Mouse (Mus musculus) monocyte, adult 2 months (primary cell): ENCODE results near the gene Wnt9b.
"Not testable (repeated sequence)": the region's sequence is repeated elsewhere in the genome, so short reads cannot be mapped to it uniquely, and the experiment has no call there.

Experiments
- DNase-seq, 2 experiments: peaks; one replicate each; pipeline ENCODE4 v3.0.0; 2022; ENCODE audit warnings: low spot score in 2 of 2, low read depth in 1 of 2

Gene Wnt9b

DNA sequence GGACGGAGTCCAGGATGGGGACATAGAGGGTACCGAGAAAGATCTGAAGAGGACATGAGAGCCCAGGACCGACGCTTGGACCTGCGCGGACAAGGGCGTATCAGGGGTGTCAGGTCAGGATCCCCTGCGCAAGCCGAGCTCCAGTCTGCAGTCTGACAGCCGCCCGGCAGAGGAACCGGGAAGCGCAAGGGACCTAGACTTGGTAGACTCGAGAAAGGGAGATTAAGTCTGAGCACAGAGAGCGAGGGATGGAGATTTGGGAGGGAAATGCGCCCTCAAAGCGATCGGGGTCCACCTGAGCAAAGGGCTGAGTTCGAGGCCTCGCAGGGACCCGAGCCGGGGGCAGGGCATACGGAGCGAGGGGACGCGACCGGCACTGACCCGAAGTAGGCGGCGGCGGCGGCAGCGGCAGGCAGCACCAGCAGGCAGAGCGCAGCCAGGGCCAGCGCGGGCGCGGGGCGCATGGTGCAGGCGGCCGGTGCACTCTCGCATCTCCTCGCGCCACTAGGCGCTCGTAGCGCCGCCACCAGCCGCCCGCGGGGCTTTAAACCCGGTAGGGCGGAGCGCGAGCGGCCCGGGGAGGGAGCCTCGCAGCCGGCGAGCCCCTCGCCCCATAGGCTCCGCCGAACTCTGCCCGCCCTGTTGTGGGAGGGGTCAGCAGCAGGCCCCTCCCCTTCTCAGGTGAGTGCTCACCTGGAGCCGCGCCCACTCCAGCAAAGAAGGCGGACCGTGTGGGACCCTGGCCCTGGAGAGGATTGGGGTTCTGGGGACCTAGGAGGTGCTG lies at the start of gene Wnt9b:
Wnt9b (minus strand) TSS at position 516 of the 784 bp plus-strand sequence.
- DNase-seq = no peak

DNA sequence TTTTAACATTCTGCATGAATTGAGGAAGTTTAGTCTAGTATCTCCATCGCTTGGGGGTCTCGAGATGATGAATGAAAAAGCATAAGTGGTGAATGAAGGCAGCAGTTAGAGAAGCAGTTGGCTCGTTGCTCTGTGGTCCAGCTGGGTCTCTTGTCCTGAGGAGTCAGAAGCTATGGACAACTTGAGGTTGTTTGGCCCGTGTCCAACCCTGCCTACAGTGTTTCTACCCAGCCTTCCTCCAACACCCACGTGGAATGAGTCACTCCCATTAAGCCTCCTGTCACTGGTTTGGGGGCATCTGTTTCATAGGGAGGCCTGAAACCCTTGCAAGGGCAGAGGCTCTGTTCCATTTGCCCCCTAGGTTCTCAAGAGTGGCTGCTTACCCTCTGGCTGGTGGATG lies 40.3 kb upstream of the Wnt9b start:
- no peak for DNase-seq

DNA sequence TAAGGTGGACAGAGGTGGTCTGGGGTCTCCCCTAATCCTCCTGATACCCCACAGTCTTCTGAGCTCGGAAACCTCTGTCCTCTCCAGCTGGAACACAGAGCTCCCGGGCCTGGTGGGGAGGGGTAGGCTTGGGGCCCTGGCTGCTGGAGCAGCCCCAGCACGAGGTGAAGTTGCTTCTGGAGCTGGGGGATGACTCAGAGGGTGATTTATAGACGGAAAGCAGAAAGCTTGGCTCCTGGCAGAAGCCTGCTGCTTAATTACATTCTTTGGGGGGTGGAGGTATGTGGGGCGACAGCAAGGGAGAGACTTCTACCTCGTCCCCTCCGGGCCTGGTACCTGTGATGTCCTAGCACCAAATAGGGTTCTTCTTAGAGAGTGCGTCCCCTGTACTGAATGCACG lies 30.5 kb upstream of the Wnt9b start:
- no peak for DNase-seq

DNA sequence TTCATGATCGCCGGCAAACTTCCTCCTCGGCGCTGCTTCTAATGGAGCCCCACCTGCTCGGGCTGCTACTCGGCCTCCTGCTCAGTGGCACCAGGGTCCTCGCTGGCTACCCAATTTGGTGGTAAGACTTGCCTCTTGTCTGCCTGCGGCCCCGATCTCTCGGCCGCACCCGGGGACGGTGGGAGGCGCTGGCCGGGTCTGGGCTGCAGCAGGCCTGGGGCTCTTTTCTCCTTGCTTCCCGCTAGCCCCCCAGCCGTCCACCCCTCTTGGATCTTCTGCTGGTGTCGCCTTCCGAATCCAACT lies 24.6 kb upstream of the Wnt9b start:
- no peak for DNase-seq

DNA sequence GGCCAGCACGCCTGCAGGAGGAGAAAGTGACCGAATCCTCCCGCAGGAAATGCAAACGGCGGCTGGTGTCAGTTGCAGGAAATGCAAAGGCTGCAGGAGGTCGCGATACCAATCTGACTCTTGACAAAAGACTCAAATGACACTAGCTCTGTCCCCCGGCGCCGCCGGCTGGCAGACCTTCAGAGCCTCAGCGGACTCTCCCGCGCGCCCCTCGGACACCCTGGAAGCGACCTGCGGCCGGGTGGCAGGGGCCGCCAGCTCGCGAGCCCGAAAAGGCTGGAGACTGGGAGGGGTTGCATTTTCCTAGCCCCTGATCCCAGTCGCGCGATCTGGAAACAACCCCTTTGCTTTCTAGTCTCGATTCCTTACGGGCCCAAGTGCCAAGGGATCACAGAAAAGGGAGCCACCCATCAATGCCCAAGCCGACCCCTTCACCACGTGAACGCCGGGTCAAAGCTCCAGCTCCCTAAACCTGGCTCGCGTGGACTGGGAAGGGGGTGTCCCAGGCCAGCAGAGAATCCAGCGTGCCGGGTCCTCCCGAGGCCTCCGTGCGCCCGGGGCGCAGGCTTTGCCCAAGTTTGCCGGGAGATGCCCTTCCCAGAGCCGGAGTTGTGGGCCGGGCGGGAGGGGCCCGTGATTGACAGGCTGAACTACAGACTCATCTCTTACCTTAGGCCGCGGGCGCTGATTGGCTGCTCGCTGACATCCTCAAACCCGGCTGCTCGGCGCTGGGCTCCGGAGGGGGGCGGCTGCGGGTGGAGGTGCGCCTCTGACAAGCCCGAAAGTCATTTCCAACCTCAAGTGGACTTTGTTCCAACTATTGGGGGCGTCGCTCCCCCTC lies 24.0 kb upstream of the Wnt9b start, which contains the start of gene Wnt3:
Wnt3 (plus strand) TSS at position 764 of the 841 bp plus-strand sequence.
- no peak for DNase-seq

DNA sequence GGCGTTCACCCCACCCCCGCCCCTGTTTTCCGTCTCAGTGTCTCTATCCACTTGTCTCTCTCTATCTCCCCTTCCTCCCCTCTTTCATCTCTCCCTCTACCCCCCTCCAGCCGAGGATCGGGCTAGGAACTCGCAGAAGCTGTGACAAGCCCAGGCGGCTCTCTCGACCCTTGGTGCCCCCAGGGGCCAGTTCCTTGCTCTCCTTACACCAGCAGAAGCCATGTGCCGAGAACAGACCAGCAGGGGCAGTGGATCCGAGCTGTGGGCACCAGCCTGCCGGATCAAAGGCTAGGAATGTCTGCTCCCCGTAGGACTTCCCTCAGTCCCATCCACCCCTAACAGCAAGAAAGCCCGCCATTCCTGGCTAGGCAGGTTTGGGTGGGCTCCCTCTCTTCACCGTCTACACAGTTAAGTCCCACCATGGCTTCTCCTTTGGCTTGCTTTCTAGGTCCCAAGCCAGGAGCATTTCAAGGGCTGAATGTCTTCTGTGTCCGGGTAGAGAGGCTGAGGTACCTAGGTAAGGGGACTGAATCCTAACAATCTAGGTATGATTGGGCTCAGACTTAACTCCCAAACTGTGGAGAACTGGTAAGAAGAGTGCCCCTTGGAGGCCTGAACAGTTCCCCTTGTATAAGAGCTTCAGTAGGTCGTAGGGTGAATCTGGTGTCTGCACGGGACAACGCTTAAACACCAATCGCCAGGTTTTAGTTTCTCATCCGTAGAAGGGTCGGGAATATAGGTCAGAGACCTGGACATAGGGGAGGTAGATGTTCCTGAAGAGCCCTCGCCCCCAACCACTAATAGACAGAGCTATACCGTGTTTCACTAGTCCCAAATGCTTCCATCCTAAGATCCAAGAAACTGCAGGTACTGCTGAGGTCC lies 23.1 kb upstream of the Wnt9b start:
- no peak for DNase-seq

DNA sequence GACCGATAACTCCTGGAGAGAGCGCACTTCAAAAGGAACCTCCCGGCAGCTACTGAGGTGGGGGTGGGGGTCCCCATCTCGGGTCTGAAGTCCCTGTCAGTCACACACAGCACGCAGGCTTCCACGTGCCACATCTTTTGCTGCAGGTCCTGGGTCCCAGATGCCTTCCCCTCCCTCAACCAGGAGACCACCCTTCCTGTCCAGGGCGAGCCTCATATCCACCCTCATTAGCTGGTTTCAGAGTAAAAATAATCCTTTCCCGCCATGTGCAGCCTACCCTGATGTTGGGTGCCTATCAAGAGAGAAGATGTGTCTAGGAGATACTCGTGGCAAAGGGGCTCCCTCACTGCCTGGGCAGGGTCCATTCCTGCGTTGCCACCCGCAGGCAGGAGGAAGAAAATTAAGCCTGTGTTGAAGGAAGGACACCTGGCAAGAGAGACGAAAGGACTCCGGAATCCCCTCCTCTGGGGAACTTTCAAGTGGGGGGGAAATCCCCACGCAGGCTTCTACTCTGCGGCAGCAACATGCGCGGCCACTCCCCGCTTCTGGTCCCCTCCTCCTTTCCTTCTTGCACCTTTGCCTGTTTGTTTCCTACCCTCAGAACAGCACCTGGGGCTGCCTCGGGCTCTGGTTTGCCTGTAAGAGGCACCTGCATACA lies 21.7 kb upstream of the Wnt9b start:
- no peak for DNase-seq

DNA sequence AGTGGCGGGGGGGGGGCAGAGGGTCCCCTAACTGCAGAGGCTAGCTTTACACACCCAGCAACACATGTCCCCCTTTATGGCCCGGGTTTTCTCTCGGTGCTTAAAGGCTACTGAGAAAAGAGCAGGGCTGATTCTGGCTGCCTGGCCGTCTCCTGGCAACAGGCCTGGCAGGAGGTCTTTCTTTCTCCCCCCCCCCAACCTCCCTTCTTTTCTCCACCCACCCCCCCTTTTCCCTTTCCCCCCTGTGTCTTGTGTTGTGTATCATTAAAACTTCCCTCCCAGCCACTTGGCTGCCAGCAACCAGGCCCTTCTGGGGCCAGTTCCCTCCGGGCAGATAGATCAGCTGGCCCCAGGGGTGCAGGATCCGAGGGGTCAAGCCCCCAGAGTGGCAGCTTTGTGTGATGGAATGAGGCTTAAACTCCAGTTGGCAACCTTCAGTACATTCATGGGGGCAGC lies 16.0 kb upstream of the Wnt9b start:
- DNase-seq = no peak

DNA sequence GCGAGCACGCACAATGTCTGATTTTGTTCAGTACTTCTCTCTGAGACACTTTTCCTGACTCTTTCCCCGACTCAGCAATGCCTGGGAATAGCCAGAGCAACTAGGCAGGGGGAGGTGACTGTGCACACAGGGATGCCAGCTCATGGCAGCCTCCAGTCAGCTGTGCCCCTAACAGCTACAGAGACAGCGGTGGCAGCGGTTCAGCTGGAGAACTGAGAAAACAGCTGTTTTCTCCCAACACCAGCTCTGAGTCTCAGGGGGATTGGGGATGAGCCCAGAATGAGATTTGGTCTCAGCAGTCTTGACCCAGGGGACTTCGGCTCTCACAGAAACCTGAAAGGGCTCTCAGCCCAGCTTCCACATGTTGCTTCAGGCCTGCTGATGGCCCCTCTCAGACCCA lies 15.0 kb upstream of the Wnt9b start:
- DNase-seq = no peak

DNA sequence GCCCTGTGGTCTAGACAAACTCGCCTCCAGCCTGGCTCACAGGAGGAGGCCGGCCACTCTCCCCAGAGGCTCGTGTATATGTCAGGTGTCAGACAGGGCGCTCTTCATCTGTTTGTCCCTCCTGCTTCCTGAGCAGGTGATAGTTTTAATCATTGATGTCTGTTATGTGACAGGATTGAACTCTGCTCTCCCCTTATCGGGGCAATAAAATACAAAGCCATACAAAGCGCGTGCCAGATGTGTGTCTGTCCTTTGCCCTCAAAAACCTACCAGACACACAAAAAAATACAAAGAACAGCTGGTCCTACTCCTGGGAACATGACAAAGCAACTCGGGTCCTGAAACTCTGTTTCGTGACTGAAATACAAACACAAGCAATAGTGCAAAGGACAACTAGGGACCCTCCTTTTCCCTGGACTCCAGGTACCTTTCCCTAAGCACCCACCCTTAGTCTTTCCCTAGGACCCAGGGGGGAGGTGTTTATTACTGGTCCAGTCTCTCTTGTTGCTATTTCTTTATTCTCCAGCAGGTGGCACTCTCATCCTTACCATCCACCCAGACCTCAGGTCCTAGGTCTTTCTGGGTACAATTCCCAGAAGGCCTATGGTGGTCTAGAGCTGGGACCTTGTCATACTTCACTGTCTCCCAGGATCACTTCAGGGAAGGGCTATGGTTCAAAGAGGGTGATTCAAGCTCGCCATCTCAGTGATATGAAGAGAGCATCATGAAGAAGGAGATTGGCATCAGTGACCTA lies 14.0 kb upstream of the Wnt9b start:
- DNase-seq = no peak

DNA sequence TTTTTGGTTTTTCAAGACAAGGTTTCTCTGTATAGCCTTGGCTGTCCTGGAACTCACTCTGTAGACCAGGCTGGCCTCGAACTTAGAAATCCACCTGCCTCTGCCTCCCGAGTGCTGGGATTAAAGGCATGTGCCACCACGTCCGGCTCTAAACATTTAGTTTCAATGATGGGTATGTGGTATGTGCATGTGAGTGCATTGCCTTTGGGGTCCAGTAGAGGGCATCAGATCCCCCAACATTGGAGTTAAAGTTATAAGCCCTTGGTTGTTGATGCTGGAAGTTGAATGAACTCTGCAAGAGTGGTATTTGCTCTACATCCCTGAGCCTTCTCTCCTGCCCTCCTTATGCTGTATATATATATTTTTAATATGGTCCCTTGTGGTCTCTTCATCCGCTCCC lies 11.3 kb upstream of the Wnt9b start:
- not testable (repeated sequence) for DNase-seq

DNA sequence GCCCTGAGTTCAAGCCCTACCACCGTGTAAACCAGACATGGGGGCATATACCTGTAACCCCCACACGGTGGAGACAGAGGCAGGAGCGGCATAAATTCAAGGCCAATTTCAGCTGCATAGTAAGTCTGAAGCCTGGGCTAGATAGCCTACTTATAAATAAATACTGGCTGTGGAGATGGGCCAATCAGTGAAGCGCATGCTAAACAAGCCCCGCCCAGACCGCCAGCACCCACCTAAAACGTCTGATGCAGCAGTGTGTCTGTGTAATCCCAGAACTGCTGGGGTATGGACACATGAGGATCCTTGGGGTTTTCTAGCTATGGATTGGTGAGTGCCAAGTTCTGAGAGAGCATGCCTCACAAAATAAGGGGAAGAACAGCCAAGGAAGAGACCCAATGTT lies 10.5 kb upstream of the Wnt9b start:
- DNase-seq = no peak

DNA sequence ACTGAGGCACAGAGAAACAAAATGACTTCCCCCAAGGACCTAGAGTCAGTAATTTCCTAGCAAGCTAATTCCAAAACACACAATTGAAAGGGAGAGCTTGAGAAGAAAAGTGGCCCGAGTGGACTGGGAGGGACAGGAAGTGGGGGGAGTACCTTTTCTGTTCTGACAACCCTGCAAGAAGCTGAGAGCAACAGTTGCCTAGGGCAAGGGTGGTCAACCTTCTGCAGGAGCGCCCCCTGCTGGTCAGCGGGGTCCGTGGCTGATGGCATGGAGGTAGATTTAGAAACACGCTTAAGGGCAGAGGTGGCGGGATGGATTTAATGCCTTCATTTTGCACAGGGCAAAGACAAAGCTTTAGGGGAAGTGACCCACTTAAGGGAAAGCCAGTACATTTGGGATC lies 9.1 kb upstream of the Wnt9b start:
- DNase-seq = peak; percentile 12 to 18

DNA sequence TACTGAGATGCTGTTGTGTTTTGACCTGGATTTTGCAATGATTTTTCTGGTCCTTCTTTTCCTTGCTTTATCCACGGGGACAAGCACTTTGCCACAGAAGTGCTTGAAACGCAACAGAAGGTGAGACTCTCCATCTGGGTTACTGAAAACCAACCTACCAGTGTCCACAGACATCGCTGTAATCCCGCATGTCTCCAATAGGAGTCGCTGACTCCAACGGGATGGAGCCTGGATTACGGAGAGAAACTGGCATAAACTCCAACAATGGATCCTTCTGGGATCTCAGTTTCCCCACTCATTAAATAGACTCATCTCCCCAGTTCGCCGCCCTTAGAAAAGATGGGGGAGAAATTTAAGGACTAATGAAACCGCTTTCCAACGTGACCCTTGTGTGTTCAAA lies 8.4 kb upstream of the Wnt9b start:
- no peak for DNase-seq

DNA sequence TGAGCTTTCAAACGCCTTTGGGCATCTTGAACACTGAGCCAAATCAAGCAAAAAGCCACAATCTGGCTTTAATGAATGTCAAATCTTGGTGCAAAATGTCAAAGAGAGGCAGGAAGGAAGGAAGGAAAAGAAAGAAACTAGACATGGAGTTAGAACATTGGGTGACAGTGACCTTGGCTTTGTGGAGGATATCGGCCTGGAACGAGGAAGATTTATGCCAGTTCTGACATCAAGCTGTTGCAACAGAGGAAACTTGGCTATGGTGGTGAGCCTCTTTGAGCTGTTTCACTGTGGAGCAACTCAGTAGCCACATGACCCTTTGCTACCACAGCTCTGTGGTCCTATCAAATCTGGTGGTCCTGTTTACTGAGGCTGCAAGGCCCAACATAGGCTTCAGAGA lies 991 bp upstream of the Wnt9b start:
- DNase-seq = no peak

DNA sequence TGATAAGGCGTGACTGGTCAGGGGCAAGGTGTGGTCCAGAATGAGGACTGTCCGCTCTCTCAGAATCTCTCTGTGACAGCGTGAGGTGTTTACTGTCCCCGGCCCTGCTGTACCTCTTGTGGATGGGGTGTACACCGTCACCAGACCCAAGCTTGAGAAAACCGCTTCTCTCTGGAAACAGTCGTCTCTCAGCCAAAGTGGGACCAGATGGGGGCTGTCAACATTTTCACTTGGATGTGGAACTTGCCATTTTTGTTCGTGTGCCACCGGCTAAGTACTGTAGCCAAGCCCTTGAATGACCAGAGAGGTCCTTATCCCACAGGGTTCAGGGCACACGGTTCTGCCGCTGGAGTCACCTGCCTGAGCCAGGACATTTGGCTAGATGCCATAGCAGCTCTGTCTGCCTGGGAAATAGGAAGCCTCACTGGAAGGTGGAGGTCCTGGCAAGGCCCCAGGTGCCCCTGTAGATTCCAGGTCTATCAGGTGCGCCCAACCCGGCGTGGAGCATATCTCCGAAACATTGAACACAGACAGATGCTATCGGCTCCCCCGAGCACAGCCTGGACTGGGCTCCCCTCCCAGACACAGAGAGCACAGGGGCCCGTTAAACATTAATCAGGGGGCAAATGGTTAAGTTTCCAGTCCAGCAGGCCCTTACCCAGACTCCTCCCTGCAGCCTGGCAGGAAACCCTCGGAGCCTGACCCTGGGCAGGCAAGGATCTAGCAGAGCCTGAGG lies 14.4 kb downstream of the Wnt9b start:
- DNase-seq = no peak

DNA sequence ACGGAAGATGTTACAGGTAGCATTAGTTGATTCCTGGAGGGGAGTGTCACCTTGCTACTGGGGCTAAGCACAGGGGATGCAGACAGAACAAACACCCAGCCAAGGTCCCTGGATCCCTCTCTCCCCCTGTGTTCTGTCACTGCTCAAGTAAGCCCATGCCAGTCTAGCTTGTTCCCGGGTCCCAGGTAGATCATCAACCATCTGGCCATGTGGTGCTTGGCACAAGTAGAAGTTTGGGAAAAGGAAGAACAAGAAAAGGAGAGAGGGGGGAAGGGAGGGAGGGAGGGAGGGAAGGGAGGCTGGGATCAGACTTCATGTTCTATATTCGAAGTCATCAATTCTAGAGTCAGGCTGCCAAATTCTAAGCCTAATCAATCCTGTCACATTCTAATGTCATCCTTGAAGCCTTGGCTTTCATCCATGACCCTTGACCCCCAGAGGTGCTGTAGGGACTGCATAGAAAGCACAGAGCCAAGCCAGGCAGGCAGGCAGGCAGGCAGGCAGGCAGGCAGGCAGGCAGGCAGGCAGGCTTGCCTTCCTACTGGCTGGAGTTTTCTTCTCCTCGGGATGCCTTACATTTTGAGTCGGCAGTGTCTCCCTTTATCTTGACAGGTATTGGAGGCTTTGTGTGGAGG lies 15.1 kb downstream of the Wnt9b start:
- no peak for DNase-seq

DNA sequence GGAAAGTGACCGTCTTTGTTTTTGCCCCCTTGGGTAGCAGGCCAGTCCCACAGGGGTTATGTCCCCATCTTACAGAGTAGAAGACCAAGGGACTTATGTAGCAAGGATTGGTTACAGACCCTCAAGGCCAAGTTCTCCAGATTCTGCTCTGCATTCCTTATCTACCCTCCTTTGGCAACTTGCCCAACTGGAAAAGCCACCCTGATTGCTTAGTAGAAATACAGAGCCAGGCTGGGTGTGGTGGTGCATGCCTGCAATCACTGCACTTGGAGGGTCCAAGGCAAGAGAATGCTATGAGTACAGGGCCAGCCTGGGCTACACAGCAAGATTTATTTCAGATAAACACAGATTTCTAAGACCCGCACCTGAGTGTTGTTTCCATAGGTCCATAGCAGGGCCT lies 15.7 kb downstream of the Wnt9b start:
- no peak for DNase-seq

DNA sequence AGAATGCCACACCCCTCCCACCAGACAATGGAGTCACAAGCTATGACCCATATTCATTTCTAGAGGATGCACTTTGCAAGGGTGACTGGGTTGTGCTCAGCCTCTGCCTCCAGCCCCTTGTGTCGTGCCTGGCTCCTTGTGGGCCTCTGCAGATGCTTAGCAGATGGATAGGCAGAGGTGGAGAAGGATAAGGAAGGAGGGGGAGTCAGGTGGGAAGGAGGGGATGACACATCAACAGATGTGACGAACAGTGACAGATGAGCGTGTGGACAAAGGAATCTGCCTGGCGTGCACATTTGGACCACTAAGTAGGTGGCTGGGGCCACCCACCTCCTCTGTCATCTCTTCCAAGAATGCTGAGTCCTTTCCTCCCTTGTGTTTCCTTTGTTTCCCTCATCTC lies 16.6 kb downstream of the Wnt9b start:
- DNase-seq = no peak
